Mouse (Mus musculus): ENCODE results near the gene Psmg4.

GRCm38 (mm10) chr13:34143389-34143788 lies 19.4 kb upstream of the Psmg4 start:
- TF ChIP-seq TAL1 (IDR thresholded peaks at IDR 0.05; ENCODE audit: low read length) (no peak), GATA1 (IDR thresholded peaks at IDR 0.05; ENCODE audit: low read length) (no peak)

Data from erythroblast, embryonic 14.5 days (primary cell).